Mouse (Mus musculus) lung, embryonic 16.5 days (tissue): ENCODE data around the gene Rps25. TPM values are rescaled to one million over a fixed set of nuclear protein-coding genes. Genes with fewer than 3 reads are reported as not detected.
"Not testable (repeated sequence)": the region's sequence is repeated elsewhere in the genome, so short reads cannot be mapped to it uniquely, and the experiment has no call there.

Source experiments
- ATAC-seq: fragments of 200-750 bp; cut with Nextera tagmentation; 2 replicates; pipeline ENCODE4 v1.8.0; 2017; ENCODE audit warnings: low read depth, mild to moderate bottlenecking, moderate library complexity
- H3K27ac ChIP-seq: fragments of 300-500 bp; sonication (generic); 2 replicates; pipeline ENCODE4 v1.5.1; 2014; ENCODE audit warnings: mild to moderate bottlenecking, control low read depth, low read length
- H3K27me3 ChIP-seq: fragments of 300-500 bp; sonication (generic); 2 replicates; pipeline ENCODE4 v1.6.1; 2014; ENCODE audit warnings: low read depth, low read length, mixed read lengths; ENCODE audit not compliant: control insufficient read depth, insufficient read depth
- H3K36me3 ChIP-seq: fragments of 300-500 bp; sonication (generic); 2 replicates; pipeline ENCODE4 v1.6.1; 2014; ENCODE audit warnings: low read length; ENCODE audit not compliant: control insufficient read depth, insufficient read depth
- H3K4me1 ChIP-seq: fragments of 300-500 bp; sonication (generic); replicated peaks from 2 replicates; pipeline ENCODE4 v1.6.1; 2014; ENCODE audit warnings: low read length, mixed read lengths; ENCODE audit not compliant: control insufficient read depth, insufficient read depth
- H3K4me2 ChIP-seq: fragments of 300-500 bp; sonication (generic); 2 replicates; pipeline ENCODE4 v1.6.1; 2014; ENCODE audit warnings: low read depth, low read length, control low read depth
- H3K4me3 ChIP-seq: fragments of 300-500 bp; sonication (generic); 2 replicates; pipeline ENCODE4 v1.5.1; 2014; ENCODE audit warnings: mild to moderate bottlenecking, low read length, control low read depth
- H3K9ac ChIP-seq: fragments of 300-500 bp; sonication (generic); 2 replicates; pipeline ENCODE4 v1.6.1; 2014; ENCODE audit warnings: low read length, control low read depth
- H3K9me3 ChIP-seq: fragments of 300-500 bp; sonication (generic); 2 replicates; pipeline ENCODE4 v1.6.1; 2016; ENCODE audit warnings: low read length; ENCODE audit not compliant: control insufficient read depth
- WGBS: fragments of 180-500 bp; shearing (Covaris S2); extraction: QIAGEN DNeasy Blood & Tissue Kit; methylation state at CpG from one replicate; pipeline ENCODE4 v1.1.7; 2014; 5-methylcytosine and 5-hydroxymethylcytosine counted together
- polyA plus RNA-seq: library from polyadenylated mRNA; unstranded; fragments of >200 nt; fragmentation: Nextera tagmentation; extraction: Ambion mirVana; gene quantifications from 2 replicates; pipeline ENCODE4 v1.2.1, GENCODE M21; 2015

Rps25 gene
- polyA plus RNA-seq, 1 experiment from 2014 or later, result 1,846 TPM

- no peak for ATAC-seq
- H3K4me2 ChIP-seq, result no peak overlapping the region
- H3K9me3 ChIP-seq, result no peaks in the 10 kb centered on the region
- WGBS, result 77% methylated on average over 13 of the region's 13 CpGs
- peaks cover 29% of the 10 kb centered on the region for H3K36me3 ChIP-seq
- H3K27me3 ChIP-seq, result no peaks in the 10 kb centered on the region
- H3K4me1 ChIP-seq, result peaks cover 10% of the 10 kb centered on the region
- no peak overlapping the region for H3K9ac ChIP-seq
- H3K27ac ChIP-seq, result no peak overlapping the region
- no peak overlapping the region for H3K4me3 ChIP-seq
Measured at GRCm38 (mm10) chr9:44399114-44399794, 7.7 kb upstream of the Rps25 start.

- Histone ChIP-seq H3K4me2 (no peak overlapping the region), H3K27me3 (no peaks in the 10 kb centered on the region), H3K9me3 (no peaks in the 10 kb centered on the region), H3K27ac (no peak overlapping the region), H3K4me1 (peaks cover 10% of the 10 kb centered on the region), H3K4me3 (no peak overlapping the region), H3K9ac (no peak overlapping the region), H3K36me3 (peaks cover 34% of the 10 kb centered on the region)
- no peak for ATAC-seq
- WGBS, result 89% methylated on average over 6 of the region's 6 CpGs
Measured at GRCm38 (mm10) chr9:44399795-44400114, 7.2 kb upstream of the Rps25 start.

GRCm38 (mm10) chr9:44401081-44401480 lies 5.9 kb upstream of the Rps25 start:
- Histone ChIP-seq H3K9me3 (no peaks in the 10 kb centered on the region), H3K9ac (no peak overlapping the region), H3K27ac (no peak overlapping the region), H3K36me3 (peaks cover 37% of the 10 kb centered on the region), H3K4me1 (peaks cover 12% of the 10 kb centered on the region), H3K27me3 (no peaks in the 10 kb centered on the region), H3K4me3 (no peak overlapping the region), H3K4me2 (no peak overlapping the region)
- ATAC-seq, result no peak
- WGBS, result 69% methylated on average over 4 of the region's 4 CpGs

- peaks cover 10% of the 10 kb centered on the region; the same call in 1 of the 2 replicates for H3K4me1 ChIP-seq
- H3K4me2 ChIP-seq, result no peak overlapping the region
- H3K36me3 ChIP-seq, result peaks cover 43% of the 10 kb centered on the region
- H3K9me3 ChIP-seq, result no peaks in the 10 kb centered on the region
- no peaks in the 10 kb centered on the region for H3K27me3 ChIP-seq
- H3K27ac ChIP-seq, result no peak overlapping the region
- ATAC-seq, result no peak
- WGBS, result 55% methylated on average over 3 of the region's 3 CpGs
- no peak overlapping the region for H3K9ac ChIP-seq
- H3K4me3 ChIP-seq, result no peak overlapping the region
Measured at GRCm38 (mm10) chr9:44405011-44405410, 1.9 kb upstream of the Rps25 start.

- WGBS, result 0% methylated on average over 24 of the region's 24 CpGs
- no peak for ATAC-seq
- Histone ChIP-seq H3K27me3 (no peaks in the 10 kb centered on the region), H3K4me2 (peak overlapping the region; percentile 81), H3K9ac (peak overlapping the region; percentile 92), H3K9me3 (no peaks in the 10 kb centered on the region), H3K4me1 (peaks cover 10% of the 10 kb centered on the region; the same call in 1 of the 2 replicates), H3K36me3 (peaks cover 47% of the 10 kb centered on the region), H3K4me3 (peak overlapping the region; percentile 89), H3K27ac (peak overlapping the region; percentile 99)
Measured at GRCm38 (mm10) chr9:44407752-44408097, 786 bp downstream of the Rps25 start.

- Histone ChIP-seq H3K4me2 (peak overlapping the region; percentile 81), H3K9ac (peak overlapping the region; percentile 92), H3K4me3 (peak overlapping the region; percentile 89), H3K36me3 (peaks cover 44% of the 10 kb centered on the region)
- H3K4me1 ChIP-seq, H3K9me3 ChIP-seq, H3K27ac ChIP-seq, H3K27me3 ChIP-seq, ATAC-seq: not testable (repeated sequence)
- whole genome bisulfite sequencing, result 77% methylated on average over 9 of the region's 9 CpGs
Measured at GRCm38 (mm10) chr9:44408693-44409092, 1.8 kb downstream of the Rps25 start.

GRCm38 (mm10) chr9:44410647-44411336 lies 3.9 kb downstream of the Rps25 start:
- H3K36me3 ChIP-seq, result peaks cover 34% of the 10 kb centered on the region
- no peak for ATAC-seq
- H3K27ac ChIP-seq, result no peak overlapping the region
- H3K4me1 ChIP-seq, result peaks cover 10% of the 10 kb centered on the region; the same call in 1 of the 2 replicates
- 61% methylated on average over 2 of the region's 2 CpGs for WGBS
- H3K27me3 ChIP-seq, result no peaks in the 10 kb centered on the region
- H3K4me2 ChIP-seq, result no peak overlapping the region
- no peak overlapping the region for H3K4me3 ChIP-seq
- no peak overlapping the region for H3K9ac ChIP-seq
- H3K9me3 ChIP-seq, result no peaks in the 10 kb centered on the region

- Histone ChIP-seq H3K9ac (no peak overlapping the region), H3K4me2 (no peak overlapping the region), H3K9me3 (no peaks in the 10 kb centered on the region), H3K36me3 (peaks cover 34% of the 10 kb centered on the region), H3K4me3 (no peak overlapping the region), H3K27ac (no peak overlapping the region), H3K27me3 (no peaks in the 10 kb centered on the region), H3K4me1 (peaks cover 5% of the 10 kb centered on the region; the same call in 1 of the 2 replicates)
- no peak for ATAC-seq
- 100% methylated on average over 1 of the region's 1 CpGs for WGBS
Measured at GRCm38 (mm10) chr9:44411601-44412130, 4.7 kb downstream of the Rps25 start.

- Histone ChIP-seq H3K36me3 (peaks cover 34% of the 10 kb centered on the region), H3K27me3 (no peaks in the 10 kb centered on the region), H3K27ac (no peak overlapping the region), H3K4me3 (no peak overlapping the region), H3K4me2 (no peak overlapping the region), H3K9ac (no peak overlapping the region), H3K9me3 (no peaks in the 10 kb centered on the region), H3K4me1 (peaks cover 9% of the 10 kb centered on the region)
- WGBS, result 77% methylated on average over 4 of the region's 4 CpGs
- ATAC-seq, result no peak
Measured at GRCm38 (mm10) chr9:44412306-44412705, 5.4 kb downstream of the Rps25 start.
